Mouse (Mus musculus) ES-E14 (cell line): Measurements from ENCODE around the gene Pck1. TPM values are rescaled to one million over a fixed set of nuclear protein-coding genes. Genes with fewer than 3 reads are reported as not detected.
A peak's percentile ranks its signal among the peaks of the same experiment; 100 is the strongest.

Source experiments
- DNase-seq: peaks from one replicate; pipeline ENCODE4 v3.0.0-alpha.2; 2013; ENCODE audit warnings: low read depth, low spot score
- H3K27ac ChIP-seq: 2 replicates; pipeline ENCODE4 v1.5.1; 2012; ENCODE audit warnings: low read depth, mild to moderate bottlenecking, low read length, moderate library complexity, mixed read lengths; ENCODE audit not compliant: poor library complexity, insufficient read depth, severe bottlenecking
- H3K36me3 ChIP-seq: 2 replicates; pipeline ENCODE4 v1.6.1; 2012; ENCODE audit warnings: mild to moderate bottlenecking, low read length, moderate library complexity, mixed read lengths; ENCODE audit not compliant: control insufficient read depth, poor library complexity, insufficient read depth, severe bottlenecking
- H3K4me1 ChIP-seq, 2 experiments: fragments of 150-350 bp in 1 of 2; sonication (generic) in 1 of 2; 2 replicates each; pipeline ENCODE4 v1.6.1; 2012; ENCODE audit warnings: low read length in 2 of 2, mild to moderate bottlenecking in 1 of 2, mixed read lengths in 1 of 2; ENCODE audit not compliant: control insufficient read depth in 2 of 2, insufficient read depth in 2 of 2, poor library complexity in 1 of 2
- H3K4me3 ChIP-seq, 2 experiments: fragments of 150-350 bp in 1 of 2; sonication (generic) in 1 of 2; 2 replicates each; pipeline ENCODE4 v1.5.1; 2012; ENCODE audit warnings: low read length in 2 of 2, low read depth in 1 of 2, mild to moderate bottlenecking in 1 of 2, mixed read lengths in 1 of 2; ENCODE audit not compliant: insufficient read depth in 1 of 2, poor library complexity in 1 of 2, severe bottlenecking in 1 of 2
- H3K9ac ChIP-seq: 2 replicates; pipeline ENCODE4 v1.6.1; 2012; ENCODE audit warnings: low read depth, mild to moderate bottlenecking, low read length, mixed read lengths; ENCODE audit not compliant: poor library complexity, insufficient read depth, severe bottlenecking
- H3K9me3 ChIP-seq: fragments of 150-350 bp; sonication (generic); 2 replicates; pipeline ENCODE4 v1.6.1; 2012; ENCODE audit warnings: low read depth, mild to moderate bottlenecking, low read length; ENCODE audit not compliant: control insufficient read depth, insufficient read depth
- CHD2 ChIP-seq: IDR thresholded peaks from 2 replicates; pipeline ENCODE4 v1.6.1; 2014; ENCODE audit warnings: mild to moderate bottlenecking, low read depth, low read length, inconsistent platforms
- HCFC1 ChIP-seq: IDR thresholded peaks from 2 replicates; pipeline ENCODE4 v1.6.1; 2012; ENCODE audit warnings: low read length, inconsistent platforms, borderline replicate concordance; ENCODE audit not compliant: insufficient read depth
- MAFK ChIP-seq: IDR thresholded peaks from 2 replicates; pipeline ENCODE4 v1.6.1; 2014; ENCODE audit warnings: mild to moderate bottlenecking, low read depth, low read length, inconsistent platforms; ENCODE audit not compliant: insufficient read depth
- ZC3H11A ChIP-seq: IDR thresholded peaks from 2 replicates; pipeline ENCODE4 v1.6.1; 2012; ENCODE audit warnings: low read depth, mild to moderate bottlenecking, inconsistent platforms, low read length, borderline replicate concordance
- ZNF384 ChIP-seq: IDR thresholded peaks from 2 replicates; pipeline ENCODE4 v1.6.1; 2012; ENCODE audit warnings: low read depth, low read length, inconsistent platforms
- in situ Hi-C, 2 experiments: fragments of 600-800 bp; cut with MboI; formaldehyde crosslinking; loops; one replicate each; pipeline ENCODE4 v1.15.1; 2025; ENCODE audit warnings: low sequenced_read_pairs in 2 of 2, inconsistent platforms in 1 of 2; ENCODE audit not compliant: unreplicated experiment in 2 of 2
- total RNA-seq: library from RNA; depleted of rRNA; stranded (reverse); fragments of 300-350 nt; gene quantifications from 2 replicates; pipeline ENCODE4 v1.2.3, GENCODE M21; 2012

Pck1 gene
- total RNA-seq, 1 experiment: 0.22 TPM

DNA sequence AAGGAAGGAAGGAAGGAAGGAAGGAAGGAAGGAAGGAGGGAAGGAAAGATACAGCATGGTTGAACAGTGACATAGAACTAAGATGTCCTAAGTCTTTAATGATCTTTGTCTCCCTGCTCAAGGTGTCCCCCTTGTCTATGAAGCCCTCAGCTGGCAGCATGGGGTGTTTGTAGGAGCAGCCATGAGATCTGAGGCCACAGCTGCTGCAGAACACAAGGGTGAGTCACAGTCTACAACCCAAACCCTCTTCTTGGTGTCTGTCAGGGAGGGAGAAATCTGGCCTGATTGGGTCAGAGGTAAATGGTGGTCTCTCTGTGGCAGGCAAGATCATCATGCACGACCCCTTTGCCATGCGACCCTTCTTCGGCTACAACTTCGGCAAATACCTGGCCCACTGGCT is 5.0 kb downstream of the Pck1 start:
- no peak overlapping the region for H3K9ac ChIP-seq
- H3K36me3 ChIP-seq: no peaks in the 10 kb centered on the region
- in situ Hi-C loops: no loop called here
- H3K27ac ChIP-seq: no peak overlapping the region
- no peaks in the 10 kb centered on the region for H3K9me3 ChIP-seq
- H3K4me3 ChIP-seq: no peak overlapping the region
- TF ChIP-seq HCFC1: no peak
- H3K4me1 ChIP-seq: peaks cover 0 to 4% of the 10 kb centered on the region in 2 experiments; a peak in 1 of 4 replicates
- DNase-seq: no peak

DNA sequence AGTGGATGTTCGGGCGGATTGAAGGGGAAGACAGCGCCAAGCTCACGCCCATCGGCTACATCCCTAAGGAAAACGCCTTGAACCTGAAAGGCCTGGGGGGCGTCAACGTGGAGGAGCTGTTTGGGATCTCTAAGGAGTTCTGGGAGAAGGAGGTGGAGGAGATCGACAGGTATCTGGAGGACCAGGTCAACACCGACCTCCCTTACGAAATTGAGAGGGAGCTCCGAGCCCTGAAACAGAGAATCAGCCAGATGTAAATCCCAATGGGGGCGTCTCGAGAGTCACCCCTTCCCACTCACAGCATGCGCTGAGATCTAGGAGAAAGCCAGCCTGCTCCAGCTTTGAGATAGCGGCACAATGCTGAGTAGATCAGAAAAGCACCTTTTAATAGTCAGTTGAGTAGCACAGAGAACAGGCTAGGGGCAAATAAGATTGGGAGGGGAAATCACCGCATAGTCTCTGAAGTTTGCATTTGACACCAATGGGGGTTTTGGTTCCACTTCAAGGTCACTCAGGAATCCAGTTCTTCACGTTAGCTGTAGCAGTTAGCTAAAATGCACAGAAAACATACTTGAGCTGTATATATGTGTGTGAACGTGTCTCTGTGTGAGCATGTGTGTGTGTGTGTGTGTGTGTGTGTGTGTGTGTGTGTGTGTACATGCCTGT is 5.7 kb downstream of the Pck1 start:
- Histone ChIP-seq H3K4me1 (peaks cover 0 to 4% of the 10 kb centered on the region in 2 experiments; a peak in 1 of 4 replicates), H3K9me3 (no peaks in the 10 kb centered on the region), H3K4me3 (no peak overlapping the region), H3K36me3 (no peaks in the 10 kb centered on the region), H3K27ac (no peak overlapping the region), H3K9ac (no peak overlapping the region)
- in situ Hi-C loops: no loop called here
- DNase-seq: no peak
- TF ChIP-seq MAFK (no peak), CHD2 (no peak), ZNF384 (no peak), HCFC1 (no peak), ZC3H11A (no peak)

DNA sequence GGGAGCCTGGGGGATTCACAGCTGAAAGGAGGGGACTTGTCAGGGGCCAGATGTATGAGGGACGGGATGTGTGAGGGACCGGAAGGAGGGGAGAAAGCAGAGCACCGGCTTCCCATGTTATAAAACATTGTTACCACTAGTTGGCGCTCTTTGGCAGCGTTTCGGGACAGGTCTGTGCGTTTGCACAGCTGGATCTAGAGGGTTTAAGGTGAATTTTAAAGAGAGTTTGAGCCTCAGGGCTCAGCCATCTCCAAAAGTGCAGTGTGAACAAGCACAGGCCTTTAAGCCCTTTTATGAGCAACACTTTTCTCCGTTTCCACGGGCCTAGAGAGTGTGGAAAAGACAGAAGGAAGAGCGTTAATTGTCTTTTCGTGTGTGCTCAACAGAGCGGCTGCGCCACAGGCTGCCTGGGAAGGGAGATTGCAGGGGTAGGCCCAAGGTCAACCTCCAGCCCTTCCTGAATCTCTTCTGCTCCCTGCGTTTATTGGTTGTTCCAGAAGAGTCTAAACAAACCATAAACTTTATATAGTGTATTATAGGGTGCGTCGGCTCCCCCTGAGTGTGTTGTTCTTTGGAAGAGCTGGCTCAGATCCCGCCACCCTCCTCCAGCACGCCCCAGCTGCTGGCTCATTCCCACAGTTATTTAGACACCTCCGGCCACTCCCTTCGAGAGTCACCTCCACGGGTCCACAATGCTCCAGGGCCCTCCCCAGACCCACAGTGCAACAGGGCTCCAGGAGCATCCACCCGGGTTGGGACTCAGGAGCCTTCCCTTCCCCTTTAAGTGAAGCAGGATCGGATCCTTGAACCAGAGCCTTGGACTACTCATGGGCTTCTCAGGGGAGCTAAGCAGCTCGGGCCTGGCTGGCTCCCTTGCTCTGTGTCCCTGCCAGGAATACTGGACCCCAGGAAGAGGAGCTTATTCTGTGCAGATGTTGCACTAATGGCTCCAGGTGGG is 6.8 kb downstream of the Pck1 start:
- H3K9ac ChIP-seq: peak overlapping the region; percentile 63
- no peaks in the 10 kb centered on the region for H3K9me3 ChIP-seq
- H3K27ac ChIP-seq: no peak overlapping the region; the same call in 1 of the 2 replicates
- peak overlapping the region in 1 of 2 experiments; percentile 21; a peak in 1 of 4 replicates for H3K4me3 ChIP-seq
- no peaks in the 10 kb centered on the region for H3K36me3 ChIP-seq
- in situ Hi-C loops: no loop called here
- peak; percentile 89 for DNase-seq
- peaks cover 0 to 4% of the 10 kb centered on the region in 2 experiments; a peak in 1 of 4 replicates for H3K4me1 ChIP-seq
- TF ChIP-seq CHD2: no peak
- TF ChIP-seq HCFC1: peak; percentile 56; the same call in 1 of the 2 replicates
- no peak for TF ChIP-seq MAFK

GRCm38 (mm10) chr2:173163380-173163779 is 10.5 kb downstream of the Pck1 start:
- Histone ChIP-seq H3K36me3 (no peaks in the 10 kb centered on the region), H3K9ac (no peak overlapping the region), H3K27ac (no peak overlapping the region), H3K4me1 (peaks cover 0 to 4% of the 10 kb centered on the region in 2 experiments; a peak in 1 of 4 replicates), H3K9me3 (no peaks in the 10 kb centered on the region), H3K4me3 (no peak overlapping the region)
- in situ Hi-C loops: no loop called here
- DNase-seq: no peak
- TF ChIP-seq HCFC1: no peak
- TF ChIP-seq ZC3H11A: no peak
- TF ChIP-seq MAFK: no peak
- TF ChIP-seq CHD2: no peak
- no peak for TF ChIP-seq ZNF384

DNA sequence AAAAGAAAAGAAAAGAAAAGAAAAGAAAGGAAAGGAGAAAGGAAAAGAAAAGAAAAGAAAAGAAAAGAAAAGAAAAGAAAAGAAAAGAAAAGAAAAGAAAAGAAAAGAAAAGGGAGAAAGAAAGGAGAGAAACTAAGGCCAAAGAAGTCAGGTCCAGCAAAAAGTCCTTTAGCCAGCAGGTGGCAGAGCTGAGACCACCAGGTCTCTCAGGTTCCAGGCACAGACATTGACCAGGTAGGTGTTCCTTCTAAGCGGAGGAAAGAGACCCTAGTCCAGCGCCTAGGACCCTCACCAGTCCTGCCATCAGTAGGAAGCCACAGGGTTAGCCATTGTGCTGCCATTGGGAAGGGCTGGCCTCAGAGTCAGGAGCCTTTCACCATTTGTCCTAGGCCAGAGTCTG is 11.5 kb downstream of the Pck1 start:
- TF ChIP-seq HCFC1 (no peak), MAFK (no peak), ZNF384 (no peak), ZC3H11A (no peak), CHD2 (no peak)

More for the DNA sequence above, 11.5 kb downstream of the Pck1 start:
- H3K4me1 ChIP-seq: peaks cover 0 to 4% of the 10 kb centered on the region in 2 experiments; a peak in 1 of 4 replicates
- in situ Hi-C loops: no loop called here
- no peak for DNase-seq
- no peak overlapping the region for H3K9ac ChIP-seq
- H3K27ac ChIP-seq: no peak overlapping the region
- H3K36me3 ChIP-seq: no peaks in the 10 kb centered on the region
- no peaks in the 10 kb centered on the region for H3K9me3 ChIP-seq
- no peak overlapping the region for H3K4me3 ChIP-seq
